Mouse (Mus musculus) heart, postnatal 0 days (tissue): ENCODE data around the gene Rmnd5b.

Experiments
- CTCF ChIP-seq: IDR thresholded peaks from 2 replicates; pipeline ENCODE4 v1.5.1; 2016; ENCODE audit warnings: antibody characterized with exemption, control low read depth, low read depth
- EP300 ChIP-seq: IDR thresholded peaks from 2 replicates; pipeline ENCODE4 v1.6.1; 2016; ENCODE audit warnings: antibody characterized with exemption, low read depth

DNA sequence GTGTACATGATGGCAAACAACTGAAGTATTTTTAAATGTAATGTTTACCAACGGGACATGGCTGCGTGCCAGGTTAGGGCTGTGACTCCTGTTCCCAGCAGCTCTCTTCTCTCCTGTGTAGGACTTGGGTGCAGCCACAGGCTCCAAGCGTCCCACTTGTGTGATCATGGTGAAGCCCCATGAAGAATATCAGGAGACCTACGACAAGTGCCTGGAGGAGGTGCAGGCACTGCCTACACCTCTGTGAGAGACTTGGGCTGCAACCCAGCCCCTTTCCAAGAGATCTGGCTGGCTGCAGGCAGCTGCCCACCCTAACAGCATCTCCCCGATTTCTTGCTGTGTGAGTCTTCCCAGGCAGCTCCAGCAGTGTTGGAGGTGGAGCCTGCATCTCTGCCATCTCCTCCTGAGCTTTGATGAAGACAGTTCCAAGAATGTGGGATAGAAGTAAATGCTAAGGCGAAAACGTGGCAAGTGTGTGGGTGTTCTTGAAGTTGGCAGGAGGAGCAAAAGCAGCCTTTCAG, 12.7 kb downstream of the Rmnd5b start:
- no peak for TF ChIP-seq CTCF
- no peak for TF ChIP-seq EP300
